Mouse (Mus musculus): Measurements from ENCODE around the gene Mindy3. TPM values are rescaled to one million over a fixed set of nuclear protein-coding genes. Genes with fewer than 3 reads are reported as not detected.

Mindy3 gene
- polyA plus RNA-seq, 1 experiment from 2014 or later, result 52.4 TPM

Other genes with a start within 250 kb of the Mindy3 start
- 2.3 and 2.4 TPM in 2 replicates for gene Itga8, start 117.5 kb downstream of the Mindy3 start, polyA plus RNA-seq (2015; fragmentation: Nextera tagmentation; extraction: Ambion mirVana)

Measured in hindbrain, embryonic 13.5 days (tissue).